ENCODE assay signal across 7 mouse cellular contexts in genomic region chr13:29857436-29857835, GRCm38 (mm10). TPM values are rescaled to one million over a fixed set of nuclear protein-coding genes. Genes with fewer than 3 reads are reported as not detected.
DNase-seq lines count a peak whose midpoint lies in the region; ATAC-seq and TF ChIP-seq lines count a peak whose summit lies in the region.

No protein-coding gene starts in this region.

- peak; percentile 82 for TF ChIP-seq CTCF in intestine, postnatal 0 days (IDR thresholded peaks at IDR 0.05; ENCODE audit: low read depth)

- H3K9ac ChIP-seq in intestine, postnatal 0 days (ENCODE audit: low read depth, low read length) = no peak overlapping the region

- H3K4me2 ChIP-seq in intestine, postnatal 0 days (replicated peaks; ENCODE audit: low read depth) = 0 out of 2 replicates have a peak overlapping the region, but pooled peaks have one; percentile 30

- ATAC-seq in intestine, postnatal 0 days = peak; percentile 50; the same call in 1 of the 2 replicates

- 0 out of 2 replicates have a peak, but pooled peaks cover 2% of the 10 kb centered on the region for H3K4me1 ChIP-seq in intestine, postnatal 0 days (replicated peaks; ENCODE audit: control insufficient read depth, insufficient read depth, low read length)

- peak; percentile 17 for DNase-seq in thymus, postnatal 14 days
- no peak for DNase-seq in thymus, postnatal 36 days
- DNase-seq in c-Kit-positive CD71-negative TER-119-negative erythroid progenitor cells, embryonic 14.5 days (ENCODE audit: low read depth) = peak; percentile 26
- peak; percentile 10 to 30 for DNase-seq in frontal cortex, postnatal 36 days (ENCODE audit: low spot score in 2 of 2)
- DNase-seq in lung, adult 18-20 months = peak; percentile 3 to 23
- DNase-seq in skeletal muscle tissue, adult 2 months (ENCODE audit: low read depth, low spot score) = peak; percentile 57

- no peak overlapping the region for H3K27ac ChIP-seq in intestine, postnatal 0 days (ENCODE audit: low read depth, low read length)

- H3K27me3 ChIP-seq in intestine, postnatal 0 days (replicated peaks; ENCODE audit: control insufficient read depth, insufficient read depth, low read length) = no peaks in the 10 kb centered on the region

- WGBS in intestine, postnatal 0 days = 14% methylated on average over 4 of the region's 4 CpGs

- H3K36me3 ChIP-seq in intestine, postnatal 0 days (ENCODE audit: control insufficient read depth, insufficient read depth) = no peaks in the 10 kb centered on the region

- H3K9me3 ChIP-seq in intestine, postnatal 0 days (ENCODE audit: control insufficient read depth) = no peaks in the 10 kb centered on the region

- no peak overlapping the region for H3K4me3 ChIP-seq in intestine, postnatal 0 days (ENCODE audit: low read depth, low read length)

RNA-seq across cellular contexts. Expression of gene Cdkal1, which starts 2.0 kb away (rescaled TPM):
- polyA plus RNA-seq in intestine, postnatal 0 days (2015; fragmentation: Nextera tagmentation; extraction: Ambion mirVana) = 13.1 and 13.5 TPM in 2 replicates

Comparison
In these comparisons a context has a peak if more than half of its experiments do, and no peak if none do; other contexts are left out.
1. DNase-seq: peak in thymus, postnatal 14 days (single experiment), c-Kit-positive CD71-negative TER-119-negative erythroid progenitor cells, embryonic 14.5 days (single experiment), frontal cortex, postnatal 36 days (2 of 2), lung, adult 18-20 months (2 of 2) and skeletal muscle tissue, adult 2 months (single experiment); none in thymus, postnatal 36 days (0 of 2).